Mouse (Mus musculus) gastrocnemius, adult 18-20 months (tissue): ENCODE results near the gene Pcyt2. TPM values are rescaled to one million over a fixed set of nuclear protein-coding genes. Genes with fewer than 3 reads are reported as not detected.
"Not testable (repeated sequence)": the region's sequence is repeated elsewhere in the genome, so short reads cannot be mapped to it uniquely, and the experiment has no call there.

Experiments used
- DNase-seq: peaks from one replicate; pipeline ENCODE4 v3.0.0; 2021; ENCODE audit warnings: low spot score
- total RNA-seq, 2 experiments: library from RNA; stranded (reverse); gene quantifications; 2 replicates each; pipeline ENCODE4 v1.2.3; 2021

The Pcyt2 gene
- total RNA-seq, 2 experiments from 2014 or later = 26.1 to 27.7 TPM

- DNase-seq = no peak
Observed at GRCm38 (mm10) chr11:120616617-120617294, 980 bp downstream of the Pcyt2 start.

GRCm38 (mm10) chr11:120615606-120616203 is 2.0 kb downstream of the Pcyt2 start:
- DNase-seq = no peak

- DNase-seq = no peak
Observed at GRCm38 (mm10) chr11:120615167-120615566, 2.6 kb downstream of the Pcyt2 start.

- DNase-seq = no peak
Observed at GRCm38 (mm10) chr11:120613976-120614375, 3.8 kb downstream of the Pcyt2 start.

- no peak for DNase-seq
Observed at GRCm38 (mm10) chr11:120613481-120613972, 4.2 kb downstream of the Pcyt2 start.

GRCm38 (mm10) chr11:120612763-120613162 is 5.0 kb downstream of the Pcyt2 start:
- peak; percentile 81 for DNase-seq

- DNase-seq = no peak
Observed at GRCm38 (mm10) chr11:120610477-120611046, 7.2 kb downstream of the Pcyt2 start.

- no peak for DNase-seq
Observed at GRCm38 (mm10) chr11:120609250-120609649, 8.5 kb downstream of the Pcyt2 start.

GRCm38 (mm10) chr11:120608241-120609034 is 9.3 kb downstream of the Pcyt2 start, which contains the start of gene Npb:
Gene Npb (plus strand): TSS chr11:120608477.
- no peak for DNase-seq

- DNase-seq = no peak
Observed at GRCm38 (mm10) chr11:120606764-120607163, 11.0 kb downstream of the Pcyt2 start.

- DNase-seq = no peak
Observed at GRCm38 (mm10) chr11:120605667-120606066, 12.1 kb downstream of the Pcyt2 start.

GRCm38 (mm10) chr11:120603545-120603944 is 14.2 kb downstream of the Pcyt2 start:
- no peak for DNase-seq

GRCm38 (mm10) chr11:120600716-120601115 is 17.0 kb downstream of the Pcyt2 start:
- no peak for DNase-seq

- DNase-seq = no peak
Observed at GRCm38 (mm10) chr11:120598990-120599549, 18.7 kb downstream of the Pcyt2 start.

GRCm38 (mm10) chr11:120598283-120598989 is 19.3 kb downstream of the Pcyt2 start, which contains the start of the genes Alyref and Anapc11:
Gene Alyref (minus strand): TSS chr11:120598365.
Gene Anapc11 (plus strand): TSS chr11:120598421.
- DNase-seq = peak; percentile 92

GRCm38 (mm10) chr11:120597240-120598235 is 20.2 kb downstream of the Pcyt2 start:
- no peak for DNase-seq

- DNase-seq = no peak
Observed at GRCm38 (mm10) chr11:120588531-120588930, 29.2 kb downstream of the Pcyt2 start.

- DNase-seq = no peak
Observed at GRCm38 (mm10) chr11:120583937-120584336, 33.8 kb downstream of the Pcyt2 start.

GRCm38 (mm10) chr11:120582982-120583293 is 34.8 kb downstream of the Pcyt2 start:
- not testable (repeated sequence) for DNase-seq
